Mouse (Mus musculus) layer of hippocampus, postnatal 14 days (tissue): ENCODE measurements around the gene Ptpn20. TPM values are rescaled to one million over a fixed set of nuclear protein-coding genes. Genes with fewer than 3 reads are reported as not detected.
A peak's percentile ranks its signal among the peaks of the same experiment; 100 is the strongest.

Source experiments
- DNase-seq, 2 experiments: peaks; one replicate each; pipeline ENCODE4 v3.0.0; 2021 to 2022; ENCODE audit warnings: low spot score in 2 of 2, mixed read lengths in 1 of 2
- total RNA-seq, 2 experiments: library from RNA; stranded (reverse); gene quantifications; 2 replicates each; pipeline ENCODE4 v1.2.3; 2021

Gene Ptpn20
- total RNA-seq, 2 experiments from 2014 or later, result 0.62 to 0.76 TPM

DNA sequence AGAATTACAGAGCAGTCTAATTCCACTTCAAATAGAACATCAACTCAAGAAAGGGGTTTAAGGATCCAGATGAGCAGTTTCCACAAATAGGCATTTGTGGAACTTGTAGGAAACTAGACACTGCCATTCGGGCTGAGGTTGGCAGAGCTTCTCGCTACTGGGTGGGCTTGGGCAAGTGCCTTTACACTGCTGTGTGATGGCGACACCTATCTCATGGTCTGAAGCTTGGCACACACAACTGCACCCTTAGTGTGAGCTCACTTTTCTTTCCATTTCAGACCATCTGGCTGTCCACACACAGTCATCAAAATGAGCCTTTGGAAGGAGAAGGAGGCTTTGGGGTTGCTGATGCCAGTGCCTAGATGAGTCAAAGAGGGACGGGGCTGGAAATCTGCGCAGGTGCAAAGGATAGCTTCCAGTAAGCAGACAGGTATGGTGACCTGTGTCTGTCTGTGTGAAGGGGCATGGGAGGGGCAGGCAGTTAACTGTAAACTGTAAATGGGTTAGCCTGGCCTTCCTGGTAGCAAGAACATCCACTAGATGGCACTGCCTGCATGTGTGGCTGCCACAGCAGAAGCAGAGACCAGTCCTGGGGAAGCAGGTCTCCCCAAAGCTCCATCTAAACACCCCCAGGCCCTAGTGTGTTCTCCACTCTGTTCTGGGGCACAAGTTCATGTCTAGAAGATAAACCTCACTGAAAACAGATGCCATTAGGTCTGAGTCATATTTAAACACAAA is 84.5 kb downstream of the Ptpn20 start:
- DNase-seq, result peak; percentile 43 to 63

DNA sequence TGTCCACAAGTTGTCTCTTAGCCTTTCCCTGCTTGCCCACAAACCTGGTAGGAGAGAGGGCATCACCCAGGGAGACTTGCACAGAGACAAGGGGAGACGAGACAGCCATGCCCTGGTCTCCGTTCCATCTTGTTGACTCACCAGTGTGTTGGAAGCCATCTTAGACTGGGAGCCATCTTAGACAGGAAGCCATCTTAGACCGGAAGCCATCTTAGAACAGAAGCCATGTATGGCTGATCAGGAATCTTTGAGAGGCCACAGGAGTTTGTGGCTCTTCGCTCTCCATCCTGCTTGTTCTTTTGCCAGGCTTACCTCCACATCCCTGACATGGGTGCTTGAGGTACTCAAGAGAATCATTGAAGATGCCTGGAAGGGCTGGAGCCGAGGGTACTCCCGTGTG is 89.0 kb downstream of the Ptpn20 start:
- no peak for DNase-seq

DNA sequence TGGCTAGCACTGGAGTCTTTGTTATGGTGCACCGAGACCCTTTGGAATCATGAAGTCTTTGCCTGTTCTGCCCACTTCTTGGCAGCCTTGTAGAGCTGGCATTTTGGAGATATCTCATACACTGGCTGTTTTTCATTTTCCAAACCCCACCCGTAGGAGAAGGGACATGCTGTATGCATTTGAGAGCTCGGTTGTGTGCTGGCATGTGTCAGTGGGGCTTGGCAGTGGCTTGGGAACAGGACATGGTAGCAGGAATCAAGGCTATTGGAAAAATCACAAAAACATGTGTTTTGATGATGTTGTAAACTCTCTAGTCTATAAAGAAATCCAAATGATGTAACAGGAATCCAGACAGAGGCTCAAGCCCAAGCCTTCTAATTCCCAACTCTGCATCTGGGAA is 89.7 kb downstream of the Ptpn20 start:
- no peak for DNase-seq

GRCm38 (mm10) chr14:33680621-33681020 is 91.6 kb downstream of the Ptpn20 start:
- DNase-seq, result no peak

DNA sequence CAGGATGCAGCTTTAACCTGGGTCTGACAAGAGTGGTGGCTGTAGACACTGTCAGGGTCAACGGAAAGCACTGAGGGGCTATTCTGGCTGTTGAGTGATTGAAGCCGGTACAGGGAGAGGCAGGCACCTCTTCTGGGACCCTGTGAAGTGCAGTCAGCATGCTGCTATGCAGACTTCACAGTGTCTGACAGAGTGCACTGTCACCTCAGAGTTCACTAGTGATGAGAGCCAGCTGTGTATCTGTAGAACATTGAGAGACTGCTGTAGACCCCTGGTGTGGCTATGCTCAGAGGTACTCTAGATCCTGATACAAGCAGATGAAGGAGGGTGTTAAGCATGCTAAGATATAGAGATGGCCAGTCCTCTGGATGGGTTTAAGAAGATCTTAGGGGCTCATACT is 93.8 kb downstream of the Ptpn20 start:
- no peak for DNase-seq

- no peak for DNase-seq
Observed at GRCm38 (mm10) chr14:33683701-33684100, 94.7 kb downstream of the Ptpn20 start.

- DNase-seq, result no peak
Observed at GRCm38 (mm10) chr14:33687444-33688028, 98.5 kb downstream of the Ptpn20 start.

DNA sequence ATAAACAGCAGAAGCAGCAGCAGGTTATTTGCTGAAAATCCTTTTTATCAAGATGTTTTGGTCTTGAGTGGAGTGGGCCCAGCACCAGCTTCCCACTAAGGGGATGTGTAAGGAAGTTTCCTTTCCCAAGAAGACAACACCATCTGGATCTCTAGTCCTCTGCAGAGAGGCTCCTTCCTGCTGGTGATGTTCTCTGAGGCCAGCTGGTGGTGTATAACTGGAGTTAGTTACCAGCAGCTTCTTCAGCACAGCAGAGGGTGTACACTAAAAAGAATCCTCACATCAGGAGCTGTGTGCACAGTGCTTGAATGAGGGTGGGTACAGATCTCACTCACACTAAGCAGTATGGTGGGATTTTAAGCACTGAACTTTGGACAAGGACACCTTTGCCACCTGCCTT is 100.0 kb downstream of the Ptpn20 start:
- no peak for DNase-seq

Other genes with a start within 250 kb of the Ptpn20 start
- gene Mapk8, start 142.0 kb upstream of the Ptpn20 start, total RNA-seq, result 100 to 1,000 TPM; 113 to 116 TPM
- gene Frmpd2, start 117.5 kb upstream of the Ptpn20 start, total RNA-seq, result 1 to 10 TPM; 1.7 to 2.0 TPM